Mouse (Mus musculus) CD8-positive naive resting alpha-beta T cell, adult 2 months (primary cell): ENCODE results near the gene Mark4.

ENCODE experiments used
- DNase-seq, 2 experiments: peaks; one replicate each; pipeline ENCODE4 v3.0.0; 2022; ENCODE audit warnings: low read depth in 2 of 2, low spot score in 2 of 2

Mark4 gene

GRCm38 (mm10) chr7:19472403-19472802 is 13.8 kb upstream of the Mark4 start:
- no peak for DNase-seq

DNA sequence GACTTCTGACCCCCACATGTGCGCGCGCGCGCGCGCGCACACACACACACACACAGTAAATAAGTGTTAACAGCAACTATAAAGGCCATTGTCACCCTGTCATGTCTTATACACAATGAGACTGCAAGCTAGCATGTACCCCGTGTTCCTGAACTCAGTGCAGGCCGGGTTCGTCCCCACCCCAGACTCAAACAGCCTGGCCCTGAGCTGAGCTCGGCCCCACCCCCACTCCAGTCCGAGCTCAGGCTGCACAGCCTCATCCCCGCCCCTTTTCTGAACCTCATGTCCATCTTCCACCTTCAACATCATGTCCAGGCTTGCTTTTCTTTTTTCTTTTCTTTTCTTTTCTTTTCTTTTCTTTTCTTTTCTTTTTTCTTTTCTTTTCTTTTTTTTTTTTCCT is 11.7 kb upstream of the Mark4 start:
- no peak for DNase-seq

DNA sequence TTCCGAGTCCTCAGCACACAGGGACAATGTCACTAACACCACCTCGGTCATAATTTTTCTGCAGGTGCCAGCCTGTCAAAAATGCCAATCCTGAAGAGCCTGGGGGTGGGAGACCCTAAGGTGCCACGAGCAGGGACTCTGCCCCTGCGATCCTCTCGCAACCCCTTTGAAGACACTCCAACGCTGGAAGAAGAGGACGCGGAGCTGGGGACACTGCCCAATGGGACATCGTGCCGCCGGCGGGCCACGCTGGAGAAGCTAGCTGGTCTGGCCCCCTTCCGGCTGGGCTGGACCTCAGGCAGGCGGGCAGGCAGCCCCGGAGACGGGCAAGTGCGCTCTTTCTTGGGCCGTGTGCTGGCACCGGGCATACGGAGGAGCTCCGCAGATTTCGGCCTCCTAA is 10.8 kb upstream of the Mark4 start:
- no peak for DNase-seq

- no peak for DNase-seq
Observed at GRCm38 (mm10) chr7:19468279-19468678, 9.7 kb upstream of the Mark4 start.

- DNase-seq, result no peak
Observed at GRCm38 (mm10) chr7:19467638-19468037, 9.0 kb upstream of the Mark4 start.

DNA sequence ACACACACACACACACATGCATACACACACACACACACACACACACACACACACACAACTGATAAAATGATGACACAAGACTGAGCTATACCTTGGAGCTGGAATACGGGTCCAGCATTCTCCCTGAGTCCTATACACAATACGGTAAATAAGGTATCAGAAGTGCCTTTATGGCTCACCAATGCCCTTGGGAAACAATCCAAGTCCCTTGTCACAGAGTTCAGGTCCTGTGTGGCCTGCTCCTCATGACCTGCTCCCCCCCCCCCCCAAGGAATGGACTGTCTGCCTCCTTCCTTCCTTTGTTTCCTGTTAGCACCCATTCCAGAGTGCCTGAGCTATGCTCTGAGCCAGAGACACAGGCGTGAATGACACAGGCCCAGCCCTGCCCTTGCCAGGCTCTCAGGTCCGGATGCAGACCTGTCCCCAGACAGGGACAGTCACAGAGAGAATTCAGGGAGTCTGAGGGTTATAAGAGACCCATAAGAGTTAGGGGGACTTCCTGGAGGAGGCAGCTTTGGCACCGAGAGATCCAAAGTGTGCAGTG is 8.1 kb upstream of the Mark4 start:
- DNase-seq, result no peak

DNA sequence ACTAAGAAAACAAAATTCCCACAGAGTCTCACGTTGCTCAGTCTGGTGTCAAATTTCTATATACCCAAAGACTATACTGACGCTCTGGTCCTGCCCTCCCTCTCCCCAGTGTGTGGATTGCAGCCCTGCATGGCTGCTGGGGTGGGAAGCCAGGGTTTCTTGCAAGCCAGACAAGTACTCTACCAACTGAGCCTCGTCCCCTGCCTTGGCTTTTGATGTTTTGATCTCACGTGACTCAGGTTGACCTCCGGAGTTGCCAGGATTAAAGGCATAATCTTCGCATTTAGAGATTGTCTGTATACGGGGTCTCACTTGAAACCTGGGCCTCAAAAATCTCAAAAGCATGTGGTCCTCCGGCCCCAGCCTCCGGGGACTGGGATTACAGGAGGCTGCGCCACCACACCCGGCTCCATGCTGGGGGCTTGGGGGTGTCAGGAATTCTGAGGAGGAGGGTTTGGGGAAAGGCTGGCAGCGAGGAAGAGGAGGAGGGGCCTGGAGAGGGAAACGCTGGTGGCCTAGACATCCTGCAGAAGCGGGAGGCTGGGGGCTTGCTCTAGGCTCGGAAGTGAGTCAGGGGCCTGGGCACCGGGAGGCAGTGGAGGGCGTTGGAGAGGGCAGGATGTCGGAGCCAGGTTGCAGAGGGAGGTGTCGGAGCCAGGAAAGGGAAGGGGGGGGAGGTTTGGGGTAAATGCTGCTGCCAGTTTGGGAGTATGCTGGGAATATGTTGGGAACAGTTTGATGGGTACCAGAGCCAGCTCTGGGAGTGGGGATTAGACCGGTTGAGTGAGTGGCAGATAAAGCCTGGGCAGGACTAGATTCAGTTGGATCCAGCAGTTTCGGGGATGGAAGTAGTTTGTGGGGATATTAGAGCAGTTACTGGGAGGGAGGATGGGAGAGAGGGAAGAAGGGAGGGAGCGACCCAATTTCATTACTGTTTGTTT is 6.0 kb upstream of the Mark4 start:
- DNase-seq, result no peak

GRCm38 (mm10) chr7:19462884-19463381 is 4.3 kb upstream of the Mark4 start, which contains the start of gene Exoc3l2:
Gene Exoc3l2, plus strand, starts transcription at chr7:19463331.
- no peak for DNase-seq

DNA sequence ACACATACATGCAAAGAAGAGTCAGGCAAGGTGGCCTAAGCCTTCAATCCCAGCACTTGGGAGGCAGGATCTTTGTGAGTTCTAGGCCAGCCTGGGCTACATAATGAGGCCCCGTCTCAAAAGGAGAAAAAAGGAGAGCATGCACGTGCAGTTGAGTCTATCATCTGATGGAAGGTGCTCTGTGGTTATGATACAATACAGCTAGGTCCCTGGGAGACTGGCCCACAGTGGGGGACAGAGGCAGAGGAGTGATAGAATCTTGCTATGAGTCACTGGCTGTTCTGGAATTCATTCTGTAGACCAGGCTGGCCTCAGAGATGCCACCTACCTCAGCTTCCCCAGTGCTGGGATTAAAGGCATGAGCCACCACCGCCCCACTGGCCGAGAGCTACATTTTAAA is 3.8 kb upstream of the Mark4 start:
- DNase-seq, result no peak

DNA sequence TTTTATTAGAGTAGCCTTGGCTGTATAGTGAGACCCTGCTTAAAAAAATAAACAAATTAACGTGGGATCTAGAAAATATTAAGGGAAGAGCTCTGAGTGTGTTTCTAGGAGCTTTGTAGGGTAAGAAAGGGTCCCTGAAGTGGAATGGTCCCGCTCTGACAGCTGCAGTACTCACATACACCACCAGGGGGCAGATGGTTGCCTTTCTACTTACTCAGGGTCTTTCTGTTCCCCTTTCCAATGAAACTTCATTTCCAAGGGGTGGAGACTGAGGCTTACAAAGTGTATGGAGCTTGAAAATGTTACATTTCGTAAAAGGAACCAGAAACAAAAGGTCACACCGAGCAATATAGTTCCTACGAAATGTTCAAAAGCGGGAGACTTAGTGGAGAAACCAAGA is 2.9 kb upstream of the Mark4 start:
- peak; percentile 74 to 77 for DNase-seq

DNA sequence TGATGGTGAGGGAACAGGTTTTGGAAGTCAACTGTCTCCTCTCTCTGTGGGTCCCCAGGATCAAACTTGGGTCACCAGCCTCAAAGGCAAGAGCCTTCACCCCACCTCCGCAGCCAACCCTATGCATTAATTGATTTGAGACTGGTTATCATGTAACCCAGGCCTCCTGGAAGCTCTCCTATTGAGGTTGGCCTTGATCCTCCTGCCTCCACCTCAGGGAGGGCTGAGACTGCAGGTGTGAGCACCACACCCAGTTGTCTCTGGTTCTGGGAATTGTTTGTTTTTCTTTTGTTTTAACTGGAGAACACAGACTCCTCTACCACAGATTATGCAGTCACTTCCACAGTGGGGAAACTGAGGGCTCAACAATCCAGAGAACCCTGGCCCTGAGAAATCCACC is 1.9 kb upstream of the Mark4 start:
- DNase-seq, result no peak

GRCm38 (mm10) chr7:19459144-19459870 is 686 bp upstream of the Mark4 start:
- no peak for DNase-seq

DNA sequence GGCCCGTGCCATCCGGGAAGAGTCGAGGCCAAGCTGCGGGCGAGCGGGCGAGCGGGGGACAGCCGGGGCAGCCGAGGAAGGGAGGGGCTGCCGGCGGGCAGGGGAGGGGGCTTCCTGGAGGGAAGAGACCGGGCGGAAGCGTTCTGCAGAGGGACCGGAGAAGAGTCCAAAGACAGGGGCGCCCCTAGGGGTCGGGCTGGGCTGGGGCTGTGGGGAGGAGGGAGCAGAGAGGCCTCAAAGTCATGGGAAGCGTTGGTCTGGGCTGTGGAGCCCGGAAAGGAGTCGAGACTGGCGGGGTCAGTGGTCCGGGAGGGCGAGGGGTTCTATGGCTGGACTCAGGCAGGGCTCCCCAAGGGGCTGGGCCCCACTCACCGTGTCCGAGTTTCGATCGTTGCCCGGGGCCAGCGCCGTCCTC is 542 bp downstream of the Mark4 start:
- DNase-seq, result peak; percentile 26 to 53

DNA sequence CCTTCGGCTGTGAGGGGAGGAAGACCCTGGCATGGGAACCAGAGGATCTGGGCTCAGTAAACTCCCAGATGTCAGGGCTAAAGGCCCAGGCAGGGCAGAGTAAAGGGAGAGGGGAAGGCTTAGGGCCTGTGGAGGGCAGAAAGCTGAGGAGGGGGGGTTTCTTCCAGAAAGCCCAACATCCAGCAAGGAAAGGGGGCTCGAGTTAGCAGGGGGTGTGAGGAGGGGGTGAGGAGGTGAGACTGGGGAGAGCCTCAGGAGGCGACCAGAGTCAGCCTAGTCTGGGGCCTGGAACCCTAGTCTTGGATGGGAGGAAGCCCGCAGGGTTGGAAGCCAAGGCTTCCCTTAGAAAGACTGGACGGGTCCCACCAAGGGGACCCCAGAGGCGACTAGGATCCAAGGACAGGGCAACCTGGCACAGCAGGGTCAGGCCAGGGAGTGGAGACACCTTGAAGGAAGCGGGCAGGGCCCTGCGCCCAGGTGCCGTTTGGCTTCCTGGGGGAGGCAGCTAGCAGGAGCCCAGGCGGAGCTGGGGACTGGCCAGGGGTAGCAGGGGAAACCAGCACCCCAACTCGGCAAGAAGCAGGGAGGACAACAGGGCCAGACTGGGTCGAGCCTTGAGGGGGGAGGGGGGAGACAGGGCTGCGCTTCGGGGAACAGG is 1.1 kb downstream of the Mark4 start:
- DNase-seq, result no peak

DNA sequence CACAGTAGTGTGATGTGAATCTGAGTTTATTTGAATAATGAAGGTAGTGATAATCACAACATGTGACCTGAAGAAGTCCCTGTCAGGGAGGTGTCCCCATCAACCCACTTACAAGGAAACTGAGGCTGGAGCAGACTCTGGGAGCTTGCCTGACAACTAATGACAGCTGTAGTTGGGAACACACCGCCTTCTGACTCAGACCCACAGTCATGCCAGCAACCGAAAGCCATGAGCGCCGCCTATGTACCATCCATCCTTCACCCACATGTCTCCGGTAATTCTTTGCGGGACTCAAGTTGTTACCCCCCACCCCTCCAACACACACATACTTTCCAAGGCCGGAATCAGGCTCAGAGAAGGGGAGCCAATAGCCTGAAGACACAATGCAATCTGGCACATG is 2.0 kb downstream of the Mark4 start:
- DNase-seq, result no peak

GRCm38 (mm10) chr7:19455819-19456495 is 2.7 kb downstream of the Mark4 start:
- DNase-seq, result no peak

- no peak for DNase-seq
Observed at GRCm38 (mm10) chr7:19455186-19455585, 3.4 kb downstream of the Mark4 start.

DNA sequence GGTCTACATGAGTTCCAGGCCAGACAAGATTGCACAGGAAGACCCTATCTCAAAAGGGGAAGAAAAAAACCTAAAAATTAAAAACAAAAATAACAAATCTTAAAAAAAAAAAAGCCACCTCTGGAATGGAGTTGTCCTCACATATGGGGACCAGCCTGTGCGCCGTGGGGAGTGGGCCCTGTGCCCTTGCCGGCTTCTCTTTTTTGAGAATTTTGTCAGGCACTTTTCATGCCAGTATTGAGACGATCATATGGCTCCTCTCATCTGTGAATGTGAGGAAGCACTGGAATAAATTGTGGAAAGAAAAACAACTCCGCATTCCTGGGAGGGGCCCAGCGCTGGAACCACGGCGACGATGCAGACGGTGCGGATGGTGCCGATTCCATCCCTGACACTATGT is 9.5 kb downstream of the Mark4 start:
- DNase-seq, result no peak

- no peak for DNase-seq
Observed at GRCm38 (mm10) chr7:19447689-19448088, 10.9 kb downstream of the Mark4 start.

DNA sequence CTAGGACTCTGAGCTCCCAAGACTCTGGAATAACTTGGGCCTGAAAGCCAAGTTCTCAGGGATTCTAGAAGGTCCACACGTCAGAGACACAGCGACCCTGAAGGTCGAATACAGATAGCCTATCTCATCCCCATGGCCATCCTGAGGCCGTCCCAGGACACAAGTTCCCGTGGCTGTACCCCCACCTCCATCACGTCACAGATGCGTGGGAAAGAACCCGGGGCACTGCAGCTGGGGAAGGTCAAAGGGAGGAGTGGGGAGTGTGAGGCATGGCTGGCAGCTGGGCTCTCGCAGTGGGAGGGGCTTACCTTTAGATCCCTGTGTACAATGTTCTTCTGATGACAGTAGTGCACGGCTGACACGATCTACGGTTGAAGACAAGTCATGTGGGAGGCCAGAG is 13.8 kb downstream of the Mark4 start:
- no peak for DNase-seq

GRCm38 (mm10) chr7:19443344-19443743 is 15.3 kb downstream of the Mark4 start:
- DNase-seq, result peak; percentile 74 to 76
